Comparison of ENCODE assay signal across 7 mouse cellular contexts in the genomic region with DNA sequence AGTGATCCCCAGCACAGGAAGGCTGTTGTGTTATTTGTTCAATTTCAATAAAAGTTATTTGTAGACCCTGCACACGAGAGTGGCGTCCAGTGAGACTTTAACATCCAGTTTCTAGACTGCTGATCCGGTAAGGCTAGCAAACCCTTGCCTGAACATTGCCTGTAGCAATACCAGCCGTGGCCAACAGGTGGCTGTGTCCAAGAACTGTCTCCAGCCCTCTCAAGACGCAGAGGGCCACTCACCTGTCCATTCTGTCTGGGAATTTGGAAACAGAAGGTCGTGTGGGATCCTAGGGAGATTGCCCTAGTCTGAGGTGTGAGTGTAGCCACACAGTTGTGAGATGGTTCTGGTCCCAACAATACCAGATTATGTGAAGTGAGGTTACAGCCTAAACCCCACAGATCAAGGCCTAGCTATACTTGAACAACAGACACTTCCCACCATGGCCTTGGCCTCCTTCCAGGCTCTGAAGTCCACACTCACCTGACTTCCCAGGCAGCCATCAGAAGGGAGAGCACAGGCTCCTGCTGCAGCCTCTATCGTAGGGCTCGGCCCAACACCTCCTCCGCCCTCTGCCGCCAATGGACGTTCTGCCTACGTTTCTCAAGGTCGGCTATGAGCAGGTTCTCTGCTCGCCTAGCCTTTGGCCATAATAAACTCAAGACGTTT. TPM values are rescaled to one million over a fixed set of nuclear protein-coding genes. Genes with fewer than 3 reads are reported as not detected.
DNase-seq lines count a peak whose midpoint lies in the region; ATAC-seq and TF ChIP-seq lines count a peak whose summit lies in the region.

No protein-coding gene starts in this region.

- ATAC-seq in embryonic facial prominence, embryonic 11.5 days (replicated peaks; ENCODE audit: insufficient number of reproducible peaks, low FRiP score, low TSS enrichment, low read depth): no peak
- no peak for ATAC-seq in heart, embryonic 16.5 days (replicated peaks; ENCODE audit: extremely low read depth, insufficient read depth, low FRiP score)

- peaks cover 10% of the 10 kb centered on the region; the same call in 1 of the 2 replicates for H3K36me3 ChIP-seq in ES-Bruce4 (ENCODE audit: control insufficient read depth, insufficient read depth, low read length, poor library complexity, severe bottlenecking)
- peaks cover 7% of the 10 kb centered on the region for H3K36me3 ChIP-seq in embryonic facial prominence, embryonic 11.5 days (replicated peaks; ENCODE audit: control insufficient read depth, insufficient read depth, low read depth, low read length)
- H3K36me3 ChIP-seq in heart, embryonic 16.5 days (ENCODE audit: control insufficient read depth, insufficient read depth): peaks cover 10% of the 10 kb centered on the region

- H3K9ac ChIP-seq in ES-Bruce4 (ENCODE audit: low read depth, poor library complexity, severe bottlenecking): no peak overlapping the region
- H3K9ac ChIP-seq in embryonic facial prominence, embryonic 11.5 days (replicated peaks; ENCODE audit: low read length): no peak overlapping the region
- H3K9ac ChIP-seq in heart, embryonic 16.5 days (ENCODE audit: low read length): no peak overlapping the region

- 62% methylated on average over 15 of the region's 15 CpGs for WGBS in embryonic facial prominence, embryonic 11.5 days
- WGBS in heart, embryonic 16.5 days: 50% methylated on average over 15 of the region's 15 CpGs

- TF ChIP-seq POLR2A in ES-Bruce4 (IDR thresholded peaks at IDR 0.05; ENCODE audit: insufficient read depth, low read length): no peak

- TF ChIP-seq EP300 in ES-Bruce4 (IDR thresholded peaks at IDR 0.05; ENCODE audit: insufficient read depth, low read depth, low read length): no peak

- no peaks in the 10 kb centered on the region for H3K27me3 ChIP-seq in ES-Bruce4 (ENCODE audit: control insufficient read depth, insufficient read depth, low read length, poor library complexity, severe bottlenecking)
- H3K27me3 ChIP-seq in embryonic facial prominence, embryonic 11.5 days (ENCODE audit: control insufficient read depth, insufficient read depth, low read length): no peaks in the 10 kb centered on the region
- no peaks in the 10 kb centered on the region for H3K27me3 ChIP-seq in heart, embryonic 16.5 days (ENCODE audit: control insufficient read depth, insufficient read depth, low read length)

- H3K4me2 ChIP-seq in embryonic facial prominence, embryonic 11.5 days (ENCODE audit: low read depth, low read length): no peak overlapping the region
- peak overlapping the region; percentile 18; the same call in 1 of the 2 replicates for H3K4me2 ChIP-seq in heart, embryonic 16.5 days (ENCODE audit: low read depth, low read length)

- H3K4me1 ChIP-seq in ES-Bruce4 (ENCODE audit: control insufficient read depth, insufficient read depth, low read length): peaks cover 2% of the 10 kb centered on the region
- 0 out of 2 replicates have a peak, but pooled peaks cover 6% of the 10 kb centered on the region for H3K4me1 ChIP-seq in embryonic facial prominence, embryonic 11.5 days (ENCODE audit: control insufficient read depth, insufficient read depth, low read length)
- peaks cover 32% of the 10 kb centered on the region for H3K4me1 ChIP-seq in heart, embryonic 16.5 days (ENCODE audit: control insufficient read depth, insufficient read depth, low read length)

- peak; percentile 88 for DNase-seq in adrenal gland, adult 2 months
- peak; percentile 82 for DNase-seq in embryonic facial prominence, embryonic 11.5 days (ENCODE audit: low spot score)
- DNase-seq in layer of hippocampus, postnatal 10 days (ENCODE audit: low spot score in 2 of 2): peak; percentile 78 to 84
- DNase-seq in lung, postnatal 14 days: peak; percentile 95
- DNase-seq in skeletal muscle tissue, adult 2 months (ENCODE audit: low read depth, low spot score): peak; percentile 67

- H3K4me3 ChIP-seq in ES-Bruce4 (ENCODE audit: low read depth, low read length): no peak overlapping the region
- H3K4me3 ChIP-seq in embryonic facial prominence, embryonic 11.5 days (ENCODE audit: low read depth, low read length): no peak overlapping the region
- peak overlapping the region; percentile 0; the same call in 1 of the 2 replicates for H3K4me3 ChIP-seq in heart, embryonic 16.5 days (ENCODE audit: low read length)

- no peak overlapping the region for H3K27ac ChIP-seq in ES-Bruce4 (ENCODE audit: insufficient read depth, low read length)
- H3K27ac ChIP-seq in embryonic facial prominence, embryonic 11.5 days (replicated peaks; ENCODE audit: low read depth, low read length): peak overlapping the region; percentile 23; the same call in 1 of the 2 replicates
- H3K27ac ChIP-seq in heart, embryonic 16.5 days (ENCODE audit: low read length): peak overlapping the region; percentile 93

- no peaks in the 10 kb centered on the region for H3K9me3 ChIP-seq in ES-Bruce4 (replicated peaks; ENCODE audit: control insufficient read depth, insufficient read depth, low read length, poor library complexity, severe bottlenecking)
- H3K9me3 ChIP-seq in embryonic facial prominence, embryonic 11.5 days (replicated peaks; ENCODE audit: control insufficient read depth, low read length): no peaks in the 10 kb centered on the region
- H3K9me3 ChIP-seq in heart, embryonic 16.5 days (replicated peaks; ENCODE audit: control insufficient read depth, low read length): no peaks in the 10 kb centered on the region

- TF ChIP-seq CTCF in ES-Bruce4 (IDR thresholded peaks at IDR 0.05; ENCODE audit: low read depth, low read length): peak; percentile 75

RNA-seq across cellular contexts. Expression of a gene that starts 1.6 kb away (rescaled TPM):
- 38.4 and 38.7 TPM in 2 replicates for polyA plus RNA-seq in ES-Bruce4 (2011; ENCODE audit: insufficient read depth, insufficient read length, low read depth, missing spikeins)
- 10 to 100 TPM; 36.8 to 52.8 TPM for total RNA-seq in adrenal gland, adult 2 months (2021)
- 92.1 and 102 TPM in 2 replicates for polyA plus RNA-seq in adrenal gland, adult 2 months (2012; rRNA removed)
- polyA plus RNA-seq in embryonic facial prominence, embryonic 11.5 days (2014; fragmentation: Nextera tagmentation; extraction: Ambion mirVana): 138 and 150 TPM in 2 replicates
- polyA plus RNA-seq in heart, embryonic 16.5 days (2015; fragmentation: Nextera tagmentation; extraction: Ambion mirVana): 87.4 and 87.7 TPM in 2 replicates
- 10 to 100 TPM; 19.8 to 21.0 TPM for total RNA-seq in layer of hippocampus, postnatal 10 days (2021)

RNA-seq across cellular contexts. Expression of a gene that starts 3.1 kb away (rescaled TPM):
- 23.5 and 25.3 TPM in 2 replicates for polyA plus RNA-seq in ES-Bruce4 (2011; ENCODE audit: insufficient read depth, insufficient read length, low read depth, missing spikeins)
- total RNA-seq in adrenal gland, adult 2 months (2021): 10 to 100 TPM; 52.2 to 57.5 TPM
- 88.2 and 94.1 TPM in 2 replicates for polyA plus RNA-seq in adrenal gland, adult 2 months (2012; rRNA removed)
- 68.5 and 68.9 TPM in 2 replicates for polyA plus RNA-seq in embryonic facial prominence, embryonic 11.5 days (2014; fragmentation: Nextera tagmentation; extraction: Ambion mirVana)
- polyA plus RNA-seq in heart, embryonic 16.5 days (2015; fragmentation: Nextera tagmentation; extraction: Ambion mirVana): 44.3 and 44.7 TPM in 2 replicates
- 10 to 100 TPM; 58.3 to 66.6 TPM for total RNA-seq in layer of hippocampus, postnatal 10 days (2021)

RNA-seq across cellular contexts. Expression of a gene that starts 10.6 kb away (rescaled TPM):
- polyA plus RNA-seq in ES-Bruce4 (2011; ENCODE audit: insufficient read depth, insufficient read length, low read depth, missing spikeins): 25.8 and 29.7 TPM in 2 replicates
- total RNA-seq in adrenal gland, adult 2 months (2021): 10 to 100 TPM; 13.7 to 15.2 TPM
- 6.3 and 7.0 TPM in 2 replicates for polyA plus RNA-seq in adrenal gland, adult 2 months (2012; rRNA removed)
- 5.3 and 7.3 TPM in 2 replicates for polyA plus RNA-seq in embryonic facial prominence, embryonic 11.5 days (2014; fragmentation: Nextera tagmentation; extraction: Ambion mirVana)
- 7.5 and 8.4 TPM in 2 replicates for polyA plus RNA-seq in heart, embryonic 16.5 days (2015; fragmentation: Nextera tagmentation; extraction: Ambion mirVana)
- 1 to 10 TPM; 3.7 to 4.2 TPM for total RNA-seq in layer of hippocampus, postnatal 10 days (2021)

RNA-seq across cellular contexts. Expression of a gene that starts 12.5 kb away (rescaled TPM):
- 18.6 and 21.1 TPM in 2 replicates for polyA plus RNA-seq in ES-Bruce4 (2011; ENCODE audit: insufficient read depth, insufficient read length, low read depth, missing spikeins)
- total RNA-seq in adrenal gland, adult 2 months (2021): 10 to 100 TPM; 15.9 to 19.2 TPM
- 111 TPM in 2 replicates for polyA plus RNA-seq in adrenal gland, adult 2 months (2012; rRNA removed)
- 11.8 and 14.2 TPM in 2 replicates for polyA plus RNA-seq in embryonic facial prominence, embryonic 11.5 days (2014; fragmentation: Nextera tagmentation; extraction: Ambion mirVana)
- polyA plus RNA-seq in heart, embryonic 16.5 days (2015; fragmentation: Nextera tagmentation; extraction: Ambion mirVana): 15.1 and 19.2 TPM in 2 replicates
- total RNA-seq in layer of hippocampus, postnatal 10 days (2021): 10 to 100 TPM; 10.7 to 11.9 TPM

RNA-seq across cellular contexts. Expression of a gene that starts 14.4 kb away (rescaled TPM):
- polyA plus RNA-seq in ES-Bruce4 (2011; ENCODE audit: insufficient read depth, insufficient read length, low read depth, missing spikeins): 1.0 and 2.1 TPM in 2 replicates
- 1 to 10 TPM; 1.3 to 1.4 TPM for total RNA-seq in adrenal gland, adult 2 months (2021)
- polyA plus RNA-seq in adrenal gland, adult 2 months (2012; rRNA removed): 1.8 and 2.2 TPM in 2 replicates
- polyA plus RNA-seq in embryonic facial prominence, embryonic 11.5 days (2014; fragmentation: Nextera tagmentation; extraction: Ambion mirVana): 0.66 TPM in 2 replicates
- 0.54 and 0.69 TPM in 2 replicates for polyA plus RNA-seq in heart, embryonic 16.5 days (2015; fragmentation: Nextera tagmentation; extraction: Ambion mirVana)
- total RNA-seq in layer of hippocampus, postnatal 10 days (2021): 1 to 10 TPM; 1.2 to 1.7 TPM
